Mouse (Mus musculus) MEL (cell line): ENCODE measurements around the gene Rpl39. TPM values are rescaled to one million over a fixed set of nuclear protein-coding genes. Genes with fewer than 3 reads are reported as not detected.

Experiments
- polyA plus RNA-seq, 2 experiments: library from polyadenylated mRNA; stranded (reverse) in 1 of 2; unstranded in 1 of 2; fragments of >175 nt in 1 of 2; fragments of >200 nt in 1 of 2; gene quantifications; 2 replicates each; pipeline versions ENCODE4 v1.2.1 to v1.2.4; 2012; ENCODE audit warnings: low replicate concordance in 2 of 2, low read depth in 1 of 2; ENCODE audit not compliant: insufficient read length in 2 of 2, insufficient read depth in 1 of 2, missing spikeins in 1 of 2
- total RNA-seq: library from RNA; depleted of rRNA; stranded (reverse); fragments of 300-350 nt; gene quantifications from 2 replicates; pipeline ENCODE4 v1.2.3, GENCODE M21; 2012; rRNA removed

Gene Rpl39
- total and polyA plus RNA-seq, 3 experiments: 1,063 to 1,279 TPM; not detected in 1

Other genes starting within 250 kb of the Rpl39 start
- 34.0 and 39.3 TPM in 2 replicates for gene Ube2a, start 211.5 kb downstream of the Rpl39 start, total RNA-seq
- 100 to 1,000 TPM; 105 to 971 TPM for gene Ube2a, start 211.5 kb downstream of the Rpl39 start, polyA plus RNA-seq
- 15.1 and 16.0 TPM in 2 replicates for gene C330007P06Rik, start 211.3 kb downstream of the Rpl39 start, total RNA-seq
- 10 to 100 TPM in 1 of 2 experiments, not detected in 1; 17.1 TPM for gene C330007P06Rik, start 211.3 kb downstream of the Rpl39 start, polyA plus RNA-seq
- gene Nkrf, start 182.5 kb downstream of the Rpl39 start, total RNA-seq: 9.2 and 9.5 TPM in 2 replicates
- gene Nkrf, start 182.5 kb downstream of the Rpl39 start, polyA plus RNA-seq: 10 to 100 TPM; 14.1 to 59.3 TPM
- gene Sept6, start 93.6 kb downstream of the Rpl39 start, total RNA-seq: 16.5 and 23.4 TPM in 2 replicates
- gene Sept6, start 93.6 kb downstream of the Rpl39 start, polyA plus RNA-seq: 10 to 100 TPM in 1 of 2 experiments, not detected in 1; 37.8 TPM
- gene Sowahd, start 36.6 kb downstream of the Rpl39 start, total RNA-seq: not detected in 2 replicates
- gene Sowahd, start 36.6 kb downstream of the Rpl39 start, polyA plus RNA-seq: not detected
- gene Upf3b, start 24.9 kb upstream of the Rpl39 start, total RNA-seq: 13.0 and 14.0 TPM in 2 replicates
- gene Upf3b, start 24.9 kb upstream of the Rpl39 start, polyA plus RNA-seq: 10 to 100 TPM in 1 of 2 experiments, not detected in 1; 25.0 TPM
- 9.1 and 10.5 TPM in 2 replicates for gene Nkap, start 41.4 kb upstream of the Rpl39 start, total RNA-seq
- 10 to 100 TPM in 1 of 2 experiments, not detected in 1; 14.5 TPM for gene Nkap, start 41.4 kb upstream of the Rpl39 start, polyA plus RNA-seq
- not detected in 2 replicates for gene Akap14, start 83.4 kb upstream of the Rpl39 start, total RNA-seq
- gene Akap14, start 83.4 kb upstream of the Rpl39 start, polyA plus RNA-seq: under 1 TPM in 1 of 2 experiments, not detected in 1; 0.08 TPM
- gene Ndufa1, start 105.8 kb upstream of the Rpl39 start, total RNA-seq: 322 and 341 TPM in 2 replicates
- 100 to 1,000 TPM in 1 of 2 experiments, not detected in 1; 245 TPM for gene Ndufa1, start 105.8 kb upstream of the Rpl39 start, polyA plus RNA-seq
- 6.1 and 6.7 TPM in 2 replicates for gene Rnf113a1, start 105.8 kb upstream of the Rpl39 start, total RNA-seq
- gene Rnf113a1, start 105.8 kb upstream of the Rpl39 start, polyA plus RNA-seq: 1 to 10 TPM in 1 of 2 experiments, not detected in 1; 8.8 TPM
- not detected in 2 replicates for gene Gm9, start 125.6 kb upstream of the Rpl39 start, total RNA-seq
- not detected for gene Gm9, start 125.6 kb upstream of the Rpl39 start, polyA plus RNA-seq
- gene Rhox1, start 136.9 kb upstream of the Rpl39 start, total RNA-seq: not detected in 2 replicates
- gene Rhox1, start 136.9 kb upstream of the Rpl39 start, polyA plus RNA-seq: not detected
- gene Rhox2a, start 159.6 kb upstream of the Rpl39 start, total RNA-seq: not detected in 2 replicates
- gene Rhox2a, start 159.6 kb upstream of the Rpl39 start, polyA plus RNA-seq: not detected
- not detected in 2 replicates for gene Rhox3a, start 164.5 kb upstream of the Rpl39 start, total RNA-seq
- not detected for gene Rhox3a, start 164.5 kb upstream of the Rpl39 start, polyA plus RNA-seq
- gene Rhox4a, start 179.9 kb upstream of the Rpl39 start, total RNA-seq: not detected in 2 replicates
- not detected for gene Rhox4a, start 179.9 kb upstream of the Rpl39 start, polyA plus RNA-seq